Mouse (Mus musculus) kidney, embryonic 15.5 days (tissue): ENCODE measurements at regions not wholly inside any gene's neighbourhood (a gene's known extent, or its start where the extent isn't known, plus 50 kb on each side); places are given as distances from the start of the nearest gene placed in this dataset.

Experiments used
- ATAC-seq: fragments of 200-750 bp; cut with Nextera tagmentation; replicated peaks from 2 replicates; pipeline ENCODE4 v1.8.0; 2017; ENCODE audit warnings: moderate TSS enrichment; ENCODE audit not compliant: low FRiP score
- H3K27ac ChIP-seq: fragments of 300-500 bp; sonication (generic); 2 replicates; pipeline ENCODE4 v1.5.1; 2015; ENCODE audit warnings: mild to moderate bottlenecking, inconsistent platforms
- H3K27me3 ChIP-seq: fragments of 300-500 bp; sonication (generic); 2 replicates; pipeline ENCODE4 v1.6.1; 2015; ENCODE audit warnings: inconsistent platforms
- H3K36me3 ChIP-seq: fragments of 300-500 bp; sonication (generic); 2 replicates; pipeline ENCODE4 v1.6.1; 2015; ENCODE audit warnings: inconsistent platforms
- H3K4me1 ChIP-seq: fragments of 300-500 bp; sonication (generic); 2 replicates; pipeline ENCODE4 v1.6.1; 2015; ENCODE audit warnings: inconsistent platforms
- H3K4me2 ChIP-seq: fragments of 300-500 bp; sonication (generic); 2 replicates; pipeline ENCODE4 v1.6.1; 2015; ENCODE audit warnings: moderate library complexity, mild to moderate bottlenecking, inconsistent platforms
- H3K4me3 ChIP-seq: fragments of 300-500 bp; sonication (generic); replicated peaks from 2 replicates; pipeline ENCODE4 v1.5.1; 2015; ENCODE audit warnings: mild to moderate bottlenecking, inconsistent platforms
- H3K9ac ChIP-seq: fragments of 300-500 bp; sonication (generic); 2 replicates; pipeline ENCODE4 v1.6.1; 2015; ENCODE audit warnings: mild to moderate bottlenecking, inconsistent platforms
- H3K9me3 ChIP-seq: fragments of 300-500 bp; sonication (generic); replicated peaks from 2 replicates; pipeline ENCODE4 v1.6.1; 2016; ENCODE audit warnings: inconsistent platforms
- WGBS: fragments of 180-500 bp; shearing (Covaris S2); methylation state at CpG from one replicate; pipeline ENCODE4 v1.1.7; 2015; ENCODE audit warnings: mixed read lengths; 5-methylcytosine and 5-hydroxymethylcytosine counted together

DNA sequence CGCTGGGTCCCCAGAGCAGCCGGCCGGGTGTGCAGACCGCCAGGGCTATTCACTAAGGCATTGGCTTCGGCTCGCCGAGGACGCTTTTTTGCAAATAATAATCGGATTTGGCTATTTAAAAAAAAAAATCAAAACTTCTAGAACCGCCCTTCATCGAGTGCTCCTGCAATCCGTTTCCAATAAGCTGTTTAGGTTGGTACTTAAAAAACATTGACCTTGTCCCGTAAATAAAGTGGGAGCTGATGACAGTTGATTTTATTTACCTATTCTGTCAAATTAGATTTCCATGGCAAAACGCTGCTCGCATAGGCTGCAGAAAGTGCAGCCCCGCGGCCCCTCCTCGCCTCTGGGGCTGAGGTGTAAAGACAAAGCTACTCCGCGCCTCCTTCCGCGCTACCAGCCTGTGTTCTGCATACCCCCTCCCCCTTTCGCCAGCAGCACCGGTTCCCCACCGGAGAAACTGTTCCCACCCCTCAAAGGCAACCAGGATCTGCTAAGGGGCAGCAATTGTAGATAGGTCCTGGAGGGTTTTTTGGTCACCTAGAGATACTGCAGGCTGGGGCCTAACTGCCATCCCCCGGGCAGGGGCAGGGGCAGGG, 78.0 kb upstream of the Tbca start:
- ATAC-seq, result no peak
- Histone ChIP-seq H3K27ac (no peak overlapping the region), H3K4me1 (peaks cover 20% of the 10 kb centered on the region), H3K36me3 (no peaks in the 10 kb centered on the region), H3K4me3 (peak overlapping the region; percentile 34), H3K9ac (no peak overlapping the region), H3K27me3 (peaks cover 93% of the 10 kb centered on the region), H3K4me2 (peak overlapping the region; percentile 58), H3K9me3 (no peaks in the 10 kb centered on the region)
- 2% methylated on average over 26 of the region's 26 CpGs for WGBS

DNA sequence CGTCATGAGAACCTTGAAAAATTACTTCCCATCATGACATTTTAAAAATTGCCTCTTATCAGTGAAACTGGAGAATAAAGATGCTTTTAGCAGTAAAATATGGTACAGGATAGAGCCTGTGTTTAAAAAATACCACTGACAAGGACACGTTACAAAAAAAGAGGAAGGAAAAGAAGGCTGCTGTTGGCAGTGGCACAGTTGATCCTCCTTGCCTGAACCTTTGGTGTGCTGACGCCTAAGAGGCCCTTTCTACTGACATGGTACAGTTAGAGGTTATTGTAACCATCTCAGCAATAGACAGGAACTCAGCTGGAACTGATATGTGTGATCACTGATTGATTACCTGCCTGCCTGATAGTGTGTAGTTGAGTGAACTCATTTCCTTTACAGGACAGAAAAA, 75.3 kb upstream of the Tbca start:
- Histone ChIP-seq H3K27ac (no peak overlapping the region), H3K36me3 (no peaks in the 10 kb centered on the region), H3K4me1 (peaks cover 15% of the 10 kb centered on the region), H3K4me3 (no peak overlapping the region), H3K4me2 (no peak overlapping the region), H3K9ac (no peak overlapping the region), H3K27me3 (peaks cover 73% of the 10 kb centered on the region), H3K9me3 (no peaks in the 10 kb centered on the region)
- 49% methylated on average over 3 of the region's 3 CpGs for WGBS
- no peak for ATAC-seq

DNA sequence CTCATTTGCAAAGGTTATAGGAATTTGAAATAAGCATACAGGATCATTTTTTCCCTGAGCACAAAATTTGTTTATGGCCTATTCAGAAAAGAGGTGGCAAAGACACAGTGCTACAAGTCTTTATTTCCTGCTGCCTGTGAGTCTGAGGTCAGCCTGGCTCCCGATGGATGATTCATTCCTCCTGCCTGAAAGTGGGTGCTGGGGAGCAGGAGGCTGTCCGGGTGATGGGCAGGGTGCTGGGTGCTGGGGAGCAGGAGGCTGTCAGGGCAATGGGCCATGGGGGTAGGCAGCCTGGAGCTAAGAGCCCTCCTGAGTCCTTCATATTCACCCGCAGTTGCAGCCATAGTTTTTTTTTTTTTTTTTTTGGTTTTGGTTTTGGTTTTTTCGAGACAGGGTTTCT, 67.1 kb upstream of the Tbca start:
- H3K27ac ChIP-seq, result no peak overlapping the region
- H3K4me2 ChIP-seq, result no peak overlapping the region
- 0 out of 2 replicates have a peak, but pooled peaks cover 2% of the 10 kb centered on the region for H3K27me3 ChIP-seq
- no peak overlapping the region for H3K9ac ChIP-seq
- ATAC-seq, result no peak
- H3K36me3 ChIP-seq, result no peaks in the 10 kb centered on the region
- H3K4me3 ChIP-seq, result no peak overlapping the region
- no peaks in the 10 kb centered on the region for H3K9me3 ChIP-seq
- 80% methylated on average over 4 of the region's 4 CpGs for WGBS
- no peaks in the 10 kb centered on the region for H3K4me1 ChIP-seq
